Mouse (Mus musculus): ENCODE data around the gene Fryl. TPM values are rescaled to one million over a fixed set of nuclear protein-coding genes. Genes with fewer than 3 reads are reported as not detected.

Gene Fryl
- polyA plus RNA-seq, 1 experiment, result 107 TPM

DNA sequence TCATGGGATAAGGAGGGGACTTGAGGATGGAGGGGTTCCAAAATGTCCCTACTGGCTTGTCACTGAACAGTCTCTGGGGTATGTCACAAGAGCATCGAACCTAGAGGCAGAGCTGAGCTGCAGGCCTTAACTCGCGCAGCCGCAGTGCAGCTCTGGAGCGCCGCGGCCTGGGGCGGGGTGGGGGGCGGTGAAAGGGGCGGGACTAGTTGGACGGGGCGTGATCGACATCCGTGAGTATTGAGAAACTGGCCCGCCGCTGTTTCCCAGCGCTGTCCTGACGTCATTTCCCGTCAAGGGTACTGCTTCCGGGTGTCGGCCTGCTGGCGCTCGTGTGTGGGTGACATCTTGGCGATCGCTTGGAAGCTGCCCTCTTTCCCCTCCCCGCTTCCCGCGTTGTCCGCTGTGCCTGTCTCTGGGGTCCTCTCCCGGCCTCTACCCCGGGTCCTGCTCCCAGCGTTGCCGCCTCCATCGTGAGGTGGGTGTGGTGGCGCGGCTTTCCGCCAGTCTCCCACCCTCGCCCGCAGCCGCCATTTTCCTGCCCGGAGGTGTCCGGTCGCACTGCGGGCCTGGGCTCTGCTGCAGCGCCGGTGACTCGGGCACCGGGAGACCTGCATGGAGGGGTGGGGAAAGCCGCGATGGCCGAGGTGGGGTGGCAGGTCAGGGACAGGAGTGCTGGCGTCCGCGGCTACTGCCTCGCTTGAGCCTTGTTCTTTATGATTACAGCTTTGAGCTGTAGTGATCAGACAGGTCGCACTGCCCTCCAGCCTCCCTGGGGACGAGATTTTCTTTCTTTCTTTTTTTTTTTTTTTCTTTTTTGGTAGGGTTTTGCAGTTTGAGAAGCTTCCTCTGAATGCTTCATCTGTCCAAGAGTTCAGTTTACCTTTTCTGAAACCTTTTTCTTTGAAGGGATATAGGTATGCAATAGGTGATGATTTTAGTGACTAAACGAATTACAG, 36.4 kb upstream of the Fryl start, which contains the start of gene Ociad1:
Gene Ociad1, plus strand, starts transcription at position 283 of the 956 bp plus-strand sequence.
- H3K4me1 ChIP-seq (replicated peaks; ENCODE audit: control insufficient read depth, insufficient read depth, low read length), result no peaks in the 10 kb centered on the region
- WGBS, result under 1% methylated on average over 58 of the region's 58 CpGs
- no peak for TF ChIP-seq CTCF (IDR thresholded peaks at IDR 0.05; ENCODE audit: borderline replicate concordance, control insufficient read depth, extremely low read depth, insufficient read depth, low read length, poor library complexity)
- TF ChIP-seq POLR2A (IDR thresholded peaks at IDR 0.05; ENCODE audit: control insufficient read depth, extremely low read depth, insufficient read depth, low read length, poor library complexity), result peak; percentile 90
- no peaks in the 10 kb centered on the region for H3K27me3 ChIP-seq (ENCODE audit: control insufficient read depth, insufficient read depth, low read length)
- H3K36me3 ChIP-seq (ENCODE audit: control insufficient read depth, insufficient read depth, low read length), result peaks cover 12% of the 10 kb centered on the region; the same call in 1 of the 2 replicates
- peak within 1 kb of the TSS; percentile 32 for H3K27ac ChIP-seq (ENCODE audit: control insufficient read depth, insufficient read depth, low read length)
- DNase-seq, result peak; percentile 91
- peak within 1 kb of the TSS; percentile 79 for H3K4me3 ChIP-seq (ENCODE audit: control insufficient read depth, insufficient read depth, low read length)

- Histone ChIP-seq H3K36me3 (ENCODE audit: control insufficient read depth, insufficient read depth, low read length) (no peaks in the 10 kb centered on the region), H3K27ac (ENCODE audit: control insufficient read depth, insufficient read depth, low read length) (no peak overlapping the region), H3K27me3 (ENCODE audit: control insufficient read depth, insufficient read depth, low read length) (no peaks in the 10 kb centered on the region), H3K4me1 (replicated peaks; ENCODE audit: control insufficient read depth, insufficient read depth, low read length) (no peaks in the 10 kb centered on the region), H3K4me3 (ENCODE audit: control insufficient read depth, insufficient read depth, low read length) (no peak overlapping the region)
- no peak for DNase-seq
- WGBS, result 30% methylated on average over 2 of the region's 2 CpGs
- TF ChIP-seq CTCF (IDR thresholded peaks at IDR 0.05; ENCODE audit: borderline replicate concordance, control insufficient read depth, extremely low read depth, insufficient read depth, low read length, poor library complexity) (no peak), POLR2A (IDR thresholded peaks at IDR 0.05; ENCODE audit: control insufficient read depth, extremely low read depth, insufficient read depth, low read length, poor library complexity) (no peak)
Observed at GRCm38 (mm10) chr5:73289900-73290299, 33.5 kb upstream of the Fryl start.

DNA sequence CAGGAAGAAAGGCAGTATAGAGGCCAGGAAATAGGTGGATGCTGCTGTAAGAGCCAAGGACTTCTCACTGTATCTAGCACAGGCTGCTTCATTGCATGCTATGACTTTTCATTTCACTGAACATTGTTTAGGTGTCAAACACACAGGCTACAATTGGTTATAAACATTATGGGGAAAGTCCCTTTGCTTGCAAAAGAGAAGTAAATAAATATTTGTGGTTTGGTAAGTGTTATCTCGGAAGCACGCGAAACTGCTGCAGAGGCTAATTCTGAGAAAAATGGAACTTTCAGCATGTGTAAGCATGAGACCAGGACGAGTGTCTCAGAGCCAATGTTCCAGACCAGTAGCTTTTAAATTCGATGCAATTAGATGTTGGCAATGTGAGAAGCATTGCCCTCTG, 30.2 kb upstream of the Fryl start:
- H3K27me3 ChIP-seq (ENCODE audit: control insufficient read depth, insufficient read depth, low read length), result no peaks in the 10 kb centered on the region
- H3K4me3 ChIP-seq (ENCODE audit: control insufficient read depth, insufficient read depth, low read length), result no peak overlapping the region
- H3K27ac ChIP-seq (ENCODE audit: control insufficient read depth, insufficient read depth, low read length), result no peak overlapping the region
- TF ChIP-seq CTCF (IDR thresholded peaks at IDR 0.05; ENCODE audit: borderline replicate concordance, control insufficient read depth, extremely low read depth, insufficient read depth, low read length, poor library complexity), result no peak
- TF ChIP-seq POLR2A (IDR thresholded peaks at IDR 0.05; ENCODE audit: control insufficient read depth, extremely low read depth, insufficient read depth, low read length, poor library complexity), result no peak
- 61% methylated on average over 5 of the region's 5 CpGs for WGBS
- DNase-seq, result no peak
- no peaks in the 10 kb centered on the region for H3K36me3 ChIP-seq (ENCODE audit: control insufficient read depth, insufficient read depth, low read length)
- H3K4me1 ChIP-seq (replicated peaks; ENCODE audit: control insufficient read depth, insufficient read depth, low read length), result no peaks in the 10 kb centered on the region

DNA sequence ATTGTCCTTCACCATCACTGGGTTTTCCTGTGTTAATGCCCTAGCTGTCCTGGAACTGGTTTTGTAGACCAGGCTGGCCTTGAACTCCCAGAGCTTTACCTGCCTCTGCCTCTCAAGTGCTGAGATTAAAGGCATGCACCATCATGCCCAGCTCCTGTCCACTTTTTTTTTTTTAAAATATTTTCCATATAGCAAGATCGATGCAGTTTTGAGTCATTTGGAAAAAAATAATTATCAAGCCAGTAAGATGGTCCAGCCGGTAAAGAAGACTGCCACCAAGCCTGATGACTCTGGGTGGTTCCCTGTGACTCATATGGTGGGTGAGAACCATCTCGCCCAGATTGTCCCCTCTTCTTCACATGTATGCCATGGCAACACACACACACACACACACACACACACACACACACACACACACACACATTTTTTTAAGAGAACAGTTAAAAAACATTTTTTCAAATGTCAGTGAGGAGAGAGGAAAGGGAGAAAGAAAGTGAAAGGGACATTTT, 29.1 kb upstream of the Fryl start:
- no peak for DNase-seq
- Histone ChIP-seq H3K4me1 (replicated peaks; ENCODE audit: control insufficient read depth, insufficient read depth, low read length) (no peaks in the 10 kb centered on the region), H3K27me3 (ENCODE audit: control insufficient read depth, insufficient read depth, low read length) (no peaks in the 10 kb centered on the region), H3K4me3 (ENCODE audit: control insufficient read depth, insufficient read depth, low read length) (no peak overlapping the region), H3K27ac (ENCODE audit: control insufficient read depth, insufficient read depth, low read length) (no peak overlapping the region), H3K36me3 (ENCODE audit: control insufficient read depth, insufficient read depth, low read length) (no peaks in the 10 kb centered on the region)
- 92% methylated on average over 3 of the region's 3 CpGs for WGBS
- TF ChIP-seq CTCF (IDR thresholded peaks at IDR 0.05; ENCODE audit: borderline replicate concordance, control insufficient read depth, extremely low read depth, insufficient read depth, low read length, poor library complexity) (no peak), POLR2A (IDR thresholded peaks at IDR 0.05; ENCODE audit: control insufficient read depth, extremely low read depth, insufficient read depth, low read length, poor library complexity) (no peak)

GRCm38 (mm10) chr5:73284046-73284445, 27.6 kb upstream of the Fryl start:
- Histone ChIP-seq H3K27me3 (ENCODE audit: control insufficient read depth, insufficient read depth, low read length) (no peaks in the 10 kb centered on the region), H3K36me3 (ENCODE audit: control insufficient read depth, insufficient read depth, low read length) (no peaks in the 10 kb centered on the region), H3K27ac (ENCODE audit: control insufficient read depth, insufficient read depth, low read length) (no peak overlapping the region), H3K4me3 (ENCODE audit: control insufficient read depth, insufficient read depth, low read length) (no peak overlapping the region), H3K4me1 (replicated peaks; ENCODE audit: control insufficient read depth, insufficient read depth, low read length) (peaks cover 4% of the 10 kb centered on the region; the same call in 1 of the 2 replicates)
- DNase-seq, result no peak
- TF ChIP-seq POLR2A (IDR thresholded peaks at IDR 0.05; ENCODE audit: control insufficient read depth, extremely low read depth, insufficient read depth, low read length, poor library complexity) (no peak), CTCF (IDR thresholded peaks at IDR 0.05; ENCODE audit: borderline replicate concordance, control insufficient read depth, extremely low read depth, insufficient read depth, low read length, poor library complexity) (no peak)

DNA sequence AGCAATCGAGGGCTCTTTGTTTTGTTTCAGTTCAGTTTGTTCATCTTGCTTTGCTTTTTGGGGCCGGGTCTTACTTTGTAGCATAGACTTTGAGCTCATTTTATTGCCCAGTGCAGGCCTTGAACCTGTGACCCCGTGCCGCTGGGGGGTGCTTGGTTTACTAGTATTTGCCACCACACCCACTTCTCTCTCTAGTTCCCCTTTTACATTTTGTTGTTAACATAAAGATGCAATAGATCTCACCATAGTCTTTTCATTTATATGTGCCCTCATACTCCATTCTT, 24.1 kb upstream of the Fryl start:
- peaks cover 4% of the 10 kb centered on the region; the same call in 1 of the 2 replicates for H3K4me1 ChIP-seq (replicated peaks; ENCODE audit: control insufficient read depth, insufficient read depth, low read length)
- TF ChIP-seq POLR2A (IDR thresholded peaks at IDR 0.05; ENCODE audit: control insufficient read depth, extremely low read depth, insufficient read depth, low read length, poor library complexity) (no peak), CTCF (IDR thresholded peaks at IDR 0.05; ENCODE audit: borderline replicate concordance, control insufficient read depth, extremely low read depth, insufficient read depth, low read length, poor library complexity) (no peak)
- WGBS, result 86% methylated on average over 4 of the region's 4 CpGs
- no peak overlapping the region for H3K27ac ChIP-seq (ENCODE audit: control insufficient read depth, insufficient read depth, low read length)
- DNase-seq, result no peak
- H3K4me3 ChIP-seq (ENCODE audit: control insufficient read depth, insufficient read depth, low read length), result no peak overlapping the region
- no peaks in the 10 kb centered on the region for H3K36me3 ChIP-seq (ENCODE audit: control insufficient read depth, insufficient read depth, low read length)
- H3K27me3 ChIP-seq (ENCODE audit: control insufficient read depth, insufficient read depth, low read length), result no peaks in the 10 kb centered on the region
